Mouse (Mus musculus): ENCODE measurements around the gene Gm39566. TPM values are rescaled to one million over a fixed set of nuclear protein-coding genes. Genes with fewer than 3 reads are reported as not detected.

Gm39566 gene
- polyA plus RNA-seq, 1 experiment from 2014 or later: not detected

GRCm38 (mm10) chr11:69791420-69791819 lies 23.7 kb downstream of the Gm39566 start:
- DNase-seq (ENCODE audit: low spot score) (no peak), ATAC-seq (replicated peaks; ENCODE audit: insufficient number of reproducible peaks, low FRiP score, low TSS enrichment, low read depth) (no peak)
- H3K9me3 ChIP-seq (replicated peaks; ENCODE audit: control insufficient read depth, low read length): no peaks in the 10 kb centered on the region
- no peaks in the 10 kb centered on the region for H3K36me3 ChIP-seq (replicated peaks; ENCODE audit: control insufficient read depth, insufficient read depth, low read depth, low read length)
- H3K27ac ChIP-seq (replicated peaks; ENCODE audit: low read depth, low read length): no peak overlapping the region
- no peak overlapping the region for H3K4me2 ChIP-seq (ENCODE audit: low read depth, low read length)
- WGBS: 72% methylated on average over 5 of the region's 5 CpGs
- H3K27me3 ChIP-seq (ENCODE audit: control insufficient read depth, insufficient read depth, low read length): peaks cover 5% of the 10 kb centered on the region; the same call in 1 of the 2 replicates
- no peak overlapping the region for H3K9ac ChIP-seq (replicated peaks; ENCODE audit: low read length)
- peaks cover 5% of the 10 kb centered on the region; the same call in 1 of the 2 replicates for H3K4me1 ChIP-seq (ENCODE audit: control insufficient read depth, insufficient read depth, low read length)
- no peak overlapping the region for H3K4me3 ChIP-seq (ENCODE audit: low read depth, low read length)

- Histone ChIP-seq H3K27ac (replicated peaks; ENCODE audit: low read depth, low read length) (no peak overlapping the region), H3K27me3 (ENCODE audit: control insufficient read depth, insufficient read depth, low read length) (no peaks in the 10 kb centered on the region), H3K4me3 (ENCODE audit: low read depth, low read length) (no peak overlapping the region), H3K36me3 (replicated peaks; ENCODE audit: control insufficient read depth, insufficient read depth, low read depth, low read length) (no peaks in the 10 kb centered on the region), H3K9me3 (replicated peaks; ENCODE audit: control insufficient read depth, low read length) (no peaks in the 10 kb centered on the region), H3K4me2 (ENCODE audit: low read depth, low read length) (no peak overlapping the region), H3K4me1 (ENCODE audit: control insufficient read depth, insufficient read depth, low read length) (no peaks in the 10 kb centered on the region), H3K9ac (replicated peaks; ENCODE audit: low read length) (no peak overlapping the region)
- WGBS: 48% methylated on average over 5 of the region's 5 CpGs
- DNase-seq (ENCODE audit: low spot score) (no peak), ATAC-seq (replicated peaks; ENCODE audit: insufficient number of reproducible peaks, low FRiP score, low TSS enrichment, low read depth) (no peak)
These were observed 25.7 kb downstream of the Gm39566 start for GRCm38 (mm10) chr11:69789431-69789830.

- no peaks in the 10 kb centered on the region for H3K9me3 ChIP-seq (replicated peaks; ENCODE audit: control insufficient read depth, low read length)
- no peak overlapping the region for H3K27ac ChIP-seq (replicated peaks; ENCODE audit: low read depth, low read length)
- H3K9ac ChIP-seq (replicated peaks; ENCODE audit: low read length): no peak overlapping the region
- no peak for ATAC-seq (replicated peaks; ENCODE audit: insufficient number of reproducible peaks, low FRiP score, low TSS enrichment, low read depth)
- no peak overlapping the region for H3K4me3 ChIP-seq (ENCODE audit: low read depth, low read length)
- no peak for DNase-seq (ENCODE audit: low spot score)
- H3K36me3 ChIP-seq (replicated peaks; ENCODE audit: control insufficient read depth, insufficient read depth, low read depth, low read length): no peaks in the 10 kb centered on the region
- H3K4me1 ChIP-seq (ENCODE audit: control insufficient read depth, insufficient read depth, low read length): no peaks in the 10 kb centered on the region
- no peaks in the 10 kb centered on the region for H3K27me3 ChIP-seq (ENCODE audit: control insufficient read depth, insufficient read depth, low read length)
- WGBS: 89% methylated on average over 5 of the region's 5 CpGs
- H3K4me2 ChIP-seq (ENCODE audit: low read depth, low read length): no peak overlapping the region
These were observed 27.8 kb downstream of the Gm39566 start for GRCm38 (mm10) chr11:69787306-69787705.

- H3K27ac ChIP-seq (replicated peaks; ENCODE audit: low read depth, low read length): no peak overlapping the region
- ATAC-seq (replicated peaks; ENCODE audit: insufficient number of reproducible peaks, low FRiP score, low TSS enrichment, low read depth) (no peak), DNase-seq (ENCODE audit: low spot score) (no peak)
- no peaks in the 10 kb centered on the region for H3K36me3 ChIP-seq (replicated peaks; ENCODE audit: control insufficient read depth, insufficient read depth, low read depth, low read length)
- no peaks in the 10 kb centered on the region for H3K9me3 ChIP-seq (replicated peaks; ENCODE audit: control insufficient read depth, low read length)
- H3K27me3 ChIP-seq (ENCODE audit: control insufficient read depth, insufficient read depth, low read length): no peaks in the 10 kb centered on the region
- no peak overlapping the region for H3K9ac ChIP-seq (replicated peaks; ENCODE audit: low read length)
- H3K4me2 ChIP-seq (ENCODE audit: low read depth, low read length): no peak overlapping the region
- no peaks in the 10 kb centered on the region for H3K4me1 ChIP-seq (ENCODE audit: control insufficient read depth, insufficient read depth, low read length)
- H3K4me3 ChIP-seq (ENCODE audit: low read depth, low read length): no peak overlapping the region
- WGBS: 42% methylated on average over 15 of the region's 15 CpGs
These were observed 30.3 kb downstream of the Gm39566 start for GRCm38 (mm10) chr11:69784793-69785272.

- H3K9ac ChIP-seq (replicated peaks; ENCODE audit: low read length): no peak overlapping the region
- H3K4me3 ChIP-seq (ENCODE audit: low read depth, low read length): no peak overlapping the region
- no peak for ATAC-seq (replicated peaks; ENCODE audit: insufficient number of reproducible peaks, low FRiP score, low TSS enrichment, low read depth)
- no peaks in the 10 kb centered on the region for H3K36me3 ChIP-seq (replicated peaks; ENCODE audit: control insufficient read depth, insufficient read depth, low read depth, low read length)
- H3K4me1 ChIP-seq (ENCODE audit: control insufficient read depth, insufficient read depth, low read length): no peaks in the 10 kb centered on the region
- no peak overlapping the region for H3K27ac ChIP-seq (replicated peaks; ENCODE audit: low read depth, low read length)
- 36% methylated on average over 4 of the region's 4 CpGs for WGBS
- no peak overlapping the region for H3K4me2 ChIP-seq (ENCODE audit: low read depth, low read length)
- H3K27me3 ChIP-seq (ENCODE audit: control insufficient read depth, insufficient read depth, low read length): no peaks in the 10 kb centered on the region
- H3K9me3 ChIP-seq (replicated peaks; ENCODE audit: control insufficient read depth, low read length): no peaks in the 10 kb centered on the region
- DNase-seq (ENCODE audit: low spot score): no peak
These were observed 33.3 kb downstream of the Gm39566 start for GRCm38 (mm10) chr11:69781828-69782227.

GRCm38 (mm10) chr11:69778985-69779384 lies 36.1 kb downstream of the Gm39566 start:
- DNase-seq (ENCODE audit: low spot score) (no peak), ATAC-seq (replicated peaks; ENCODE audit: insufficient number of reproducible peaks, low FRiP score, low TSS enrichment, low read depth) (no peak)
- Histone ChIP-seq H3K9ac (replicated peaks; ENCODE audit: low read length) (no peak overlapping the region), H3K4me2 (ENCODE audit: low read depth, low read length) (no peak overlapping the region), H3K9me3 (replicated peaks; ENCODE audit: control insufficient read depth, low read length) (no peaks in the 10 kb centered on the region), H3K27ac (replicated peaks; ENCODE audit: low read depth, low read length) (no peak overlapping the region), H3K27me3 (ENCODE audit: control insufficient read depth, insufficient read depth, low read length) (no peaks in the 10 kb centered on the region; the same call in 1 of the 2 replicates), H3K4me3 (ENCODE audit: low read depth, low read length) (no peak overlapping the region), H3K36me3 (replicated peaks; ENCODE audit: control insufficient read depth, insufficient read depth, low read depth, low read length) (no peaks in the 10 kb centered on the region), H3K4me1 (ENCODE audit: control insufficient read depth, insufficient read depth, low read length) (no peaks in the 10 kb centered on the region)
- WGBS: 36% methylated on average over 7 of the region's 7 CpGs

GRCm38 (mm10) chr11:69778258-69778982 lies 36.7 kb downstream of the Gm39566 start:
- ATAC-seq (replicated peaks; ENCODE audit: insufficient number of reproducible peaks, low FRiP score, low TSS enrichment, low read depth): 0 out of 2 replicates have a peak, but pooled peaks have one; percentile 16
- WGBS: 61% methylated on average over 23 of the region's 23 CpGs

GRCm38 (mm10) chr11:69777504-69778257 lies 37.4 kb downstream of the Gm39566 start:
- no peaks in the 10 kb centered on the region for H3K36me3 ChIP-seq (replicated peaks; ENCODE audit: control insufficient read depth, insufficient read depth, low read depth, low read length)
- H3K4me1 ChIP-seq (ENCODE audit: control insufficient read depth, insufficient read depth, low read length): no peaks in the 10 kb centered on the region
- H3K4me3 ChIP-seq (ENCODE audit: low read depth, low read length): no peak overlapping the region
- H3K27me3 ChIP-seq (ENCODE audit: control insufficient read depth, insufficient read depth, low read length): no peaks in the 10 kb centered on the region; the same call in 1 of the 2 replicates
- ATAC-seq (replicated peaks; ENCODE audit: insufficient number of reproducible peaks, low FRiP score, low TSS enrichment, low read depth): no peak
- H3K9me3 ChIP-seq (replicated peaks; ENCODE audit: control insufficient read depth, low read length): no peaks in the 10 kb centered on the region
- H3K27ac ChIP-seq (replicated peaks; ENCODE audit: low read depth, low read length): no peak overlapping the region
- WGBS: 68% methylated on average over 26 of the region's 26 CpGs
- H3K9ac ChIP-seq (replicated peaks; ENCODE audit: low read length): no peak overlapping the region
- H3K4me2 ChIP-seq (ENCODE audit: low read depth, low read length): no peak overlapping the region
- DNase-seq (ENCODE audit: low spot score): no peak

More at GRCm38 (mm10) chr11:69778258-69778982, 36.7 kb downstream of the Gm39566 start:
- H3K36me3 ChIP-seq (replicated peaks; ENCODE audit: control insufficient read depth, insufficient read depth, low read depth, low read length): no peaks in the 10 kb centered on the region
- no peaks in the 10 kb centered on the region; the same call in 1 of the 2 replicates for H3K27me3 ChIP-seq (ENCODE audit: control insufficient read depth, insufficient read depth, low read length)
- no peak for DNase-seq (ENCODE audit: low spot score)
- no peak overlapping the region for H3K4me2 ChIP-seq (ENCODE audit: low read depth, low read length)
- H3K4me1 ChIP-seq (ENCODE audit: control insufficient read depth, insufficient read depth, low read length): no peaks in the 10 kb centered on the region
- H3K27ac ChIP-seq (replicated peaks; ENCODE audit: low read depth, low read length): no peak overlapping the region
- H3K4me3 ChIP-seq (ENCODE audit: low read depth, low read length): no peak overlapping the region
- no peaks in the 10 kb centered on the region for H3K9me3 ChIP-seq (replicated peaks; ENCODE audit: control insufficient read depth, low read length)
- H3K9ac ChIP-seq (replicated peaks; ENCODE audit: low read length): no peak overlapping the region

Measured in embryonic facial prominence, embryonic 11.5 days (tissue).